Mouse (Mus musculus) lung, postnatal 0 days (tissue): ENCODE results near the gene Ctu2.

Source experiments
- CTCF ChIP-seq: IDR thresholded peaks from 2 replicates; pipeline ENCODE4 v1.5.1; 2016; ENCODE audit warnings: antibody characterized with exemption, mild to moderate bottlenecking
- EP300 ChIP-seq: IDR thresholded peaks from 2 replicates; pipeline ENCODE4 v1.6.1; 2016; ENCODE audit warnings: antibody characterized with exemption, mild to moderate bottlenecking, control low read depth

DNA sequence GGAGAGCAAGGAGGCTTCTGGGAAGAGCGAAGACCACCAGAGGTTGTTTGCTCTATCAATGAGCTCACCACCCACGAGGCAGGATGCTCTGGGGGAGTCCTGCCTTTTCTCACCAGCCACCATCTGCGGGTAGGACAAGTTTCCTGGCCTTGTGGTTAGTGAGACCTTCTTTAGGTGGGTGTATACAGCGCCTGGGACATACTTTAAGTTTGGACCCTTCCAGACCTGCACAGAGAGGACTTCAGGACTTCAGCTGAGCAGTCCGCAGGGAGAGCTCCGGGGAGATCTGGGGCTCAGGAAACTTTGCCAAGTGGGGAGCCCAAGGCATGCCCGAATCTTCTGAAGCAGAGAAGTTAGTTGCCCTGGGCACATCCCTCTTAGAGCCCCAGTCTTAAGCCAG, 16.0 kb upstream of the Ctu2 start:
- TF ChIP-seq CTCF (no peak), EP300 (no peak)
